Mouse (Mus musculus) kidney, postnatal 4 days (tissue): Measurements from ENCODE around the gene Eif3c.

Experiments used
- DNase-seq, 2 experiments: peaks; one replicate each; pipeline ENCODE4 v3.0.0; 2021; ENCODE audit warnings: mixed read lengths in 2 of 2

Gene Eif3c

DNA sequence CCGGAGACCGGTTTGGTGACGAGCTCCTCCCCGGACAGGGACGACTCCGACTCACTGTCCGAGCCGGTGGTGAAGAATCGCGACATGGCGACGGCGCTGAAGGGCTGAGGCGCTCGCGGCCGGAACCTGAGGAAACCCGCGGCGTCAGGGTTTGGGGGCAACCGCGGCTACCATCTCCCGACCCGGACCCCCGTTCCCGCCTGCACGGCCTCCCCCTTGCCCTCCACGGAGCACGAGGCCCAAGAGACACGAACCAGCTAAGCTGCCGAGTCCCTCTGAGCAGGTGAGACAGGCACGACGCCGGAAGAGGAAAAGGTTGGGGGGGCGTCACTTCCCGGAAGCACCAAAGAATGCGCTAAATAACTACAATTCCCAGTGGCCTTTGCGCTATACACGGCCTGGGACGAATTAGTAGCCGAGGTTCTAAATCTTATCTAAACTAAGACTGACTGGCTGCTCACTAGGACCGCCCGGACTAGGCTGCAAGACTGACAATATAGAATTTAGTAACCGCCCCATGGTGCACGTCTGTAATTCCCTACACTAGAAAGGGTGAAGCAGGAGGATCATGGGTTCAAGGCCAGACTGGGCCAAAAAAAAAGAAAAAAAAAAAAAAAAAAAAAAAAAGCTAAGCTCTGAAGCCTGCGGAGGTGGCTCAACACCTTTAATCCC lies at the start of gene Eif3c:
Eif3c (minus strand) TSS at position 318 of the 672 bp plus-strand sequence.
- peak; percentile 83 to 89 for DNase-seq

DNA sequence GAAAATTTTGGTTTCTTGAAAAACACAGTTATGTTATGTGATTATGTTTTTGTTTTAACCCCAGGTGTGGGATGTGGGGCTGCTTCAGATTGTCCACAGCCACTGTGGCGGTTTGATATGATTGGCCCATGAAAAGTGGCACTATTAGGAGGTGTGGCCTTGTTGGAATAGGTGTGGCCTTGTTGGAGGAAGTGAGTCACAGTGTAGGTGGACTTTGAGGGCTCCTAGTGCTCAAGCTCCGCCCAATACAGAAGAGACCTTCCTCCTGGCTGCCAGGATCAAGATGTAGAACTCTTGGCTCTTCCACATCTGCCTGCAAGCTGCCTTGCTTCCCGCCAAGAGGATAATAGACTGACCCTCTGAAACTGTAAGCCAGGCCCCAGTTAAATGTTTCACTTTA lies 46.5 kb upstream of the Eif3c start:
- DNase-seq: no peak

- DNase-seq: no peak
Measured at GRCm38 (mm10) chr7:126607796-126608195, 41.6 kb upstream of the Eif3c start.

- peak; percentile 18 to 33 for DNase-seq
Measured at GRCm38 (mm10) chr7:126607064-126607463, 40.9 kb upstream of the Eif3c start.

GRCm38 (mm10) chr7:126606611-126607010 lies 40.4 kb upstream of the Eif3c start:
- DNase-seq: no peak

- DNase-seq: no peak
Measured at GRCm38 (mm10) chr7:126602650-126603049, 36.4 kb upstream of the Eif3c start.

DNA sequence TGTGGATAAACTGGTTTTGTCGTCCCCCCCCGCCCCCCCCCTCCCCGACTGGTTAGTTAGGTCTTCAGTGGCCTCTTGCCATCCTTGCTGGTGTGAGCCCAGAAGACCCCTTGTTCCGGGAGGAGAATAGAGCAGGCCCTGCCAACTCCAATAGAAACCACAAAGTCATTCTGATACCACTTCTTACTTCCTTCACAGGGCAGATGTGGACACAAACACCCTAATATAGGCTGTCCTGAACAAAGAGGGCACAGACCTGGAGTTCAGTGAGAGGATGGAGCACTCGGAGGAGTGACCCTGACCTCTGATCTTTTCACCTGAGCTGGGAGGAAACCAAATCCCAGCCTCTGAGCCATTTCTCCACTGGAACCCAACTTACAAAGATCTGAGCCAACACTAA lies 35.7 kb upstream of the Eif3c start:
- no peak for DNase-seq

DNA sequence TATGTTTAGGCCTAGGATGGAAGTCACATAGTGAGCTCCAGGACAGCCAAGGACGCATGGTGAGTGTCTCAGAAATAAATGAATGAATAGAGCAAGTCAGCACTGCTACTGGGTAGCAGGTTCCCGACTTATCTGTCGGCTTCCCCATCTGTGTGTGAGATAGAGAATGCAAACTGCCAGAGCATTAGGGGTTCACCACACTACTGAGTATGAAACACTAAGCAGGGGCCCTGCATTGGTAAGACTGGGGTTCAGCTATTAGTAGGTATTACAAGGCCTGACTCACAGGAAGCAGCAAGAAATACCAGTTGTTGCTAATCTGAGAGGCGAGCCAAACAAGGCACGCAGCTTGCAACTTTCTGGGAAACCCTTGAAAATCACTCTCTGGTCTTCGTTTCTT lies 32.7 kb upstream of the Eif3c start:
- no peak for DNase-seq

DNA sequence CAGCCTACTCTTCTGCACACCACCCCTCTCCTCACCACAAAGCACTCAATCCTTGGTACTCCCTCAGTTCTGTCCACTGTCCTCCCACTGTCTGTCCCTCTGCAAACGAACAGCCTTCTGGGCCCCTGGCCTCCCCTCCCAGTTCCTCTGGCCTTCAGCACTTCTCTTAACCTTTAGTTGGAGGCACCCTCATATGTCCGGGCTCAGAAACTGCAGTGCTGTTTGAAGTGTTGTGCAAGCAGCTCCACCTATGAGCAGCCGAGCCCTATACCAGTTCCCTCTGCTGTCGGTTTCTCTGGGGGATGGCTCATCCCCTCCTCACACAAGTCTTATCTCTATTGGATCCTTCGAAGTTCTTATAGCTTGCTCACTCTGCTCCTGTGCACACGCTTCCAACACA lies 30.2 kb upstream of the Eif3c start:
- no peak for DNase-seq

GRCm38 (mm10) chr7:126595890-126596289 lies 29.7 kb upstream of the Eif3c start:
- DNase-seq: no peak

GRCm38 (mm10) chr7:126594862-126595561 lies 28.8 kb upstream of the Eif3c start, which contains the start of gene Il27:
TSS of gene Il27 (minus strand) at chr7:126594941.
- DNase-seq: no peak

DNA sequence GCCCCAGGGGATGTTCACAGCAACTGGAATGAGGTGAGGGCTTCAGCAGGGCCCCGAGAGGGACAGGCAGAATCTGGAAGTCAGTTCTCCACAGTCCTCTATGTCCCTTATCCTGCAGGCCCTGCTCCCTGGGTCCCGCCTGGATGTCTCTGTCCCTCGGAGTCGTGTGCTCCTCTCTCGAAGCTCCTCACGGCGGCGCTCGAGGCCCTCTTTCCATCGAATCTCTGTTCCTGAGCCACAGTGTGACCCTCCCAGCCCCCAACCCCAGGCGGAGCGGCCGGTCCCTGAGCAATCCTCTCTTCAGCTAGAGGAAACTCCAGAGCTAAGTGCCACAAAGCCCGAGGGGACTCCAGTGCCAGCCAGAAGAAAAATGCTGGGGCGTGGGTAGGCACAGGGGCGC lies 21.6 kb upstream of the Eif3c start:
- peak; percentile 85 to 90 for DNase-seq

- DNase-seq: peak; percentile 21 to 49
Measured at GRCm38 (mm10) chr7:126586839-126587238, 20.6 kb upstream of the Eif3c start.

- no peak for DNase-seq
Measured at GRCm38 (mm10) chr7:126585717-126586116, 19.5 kb upstream of the Eif3c start, which contains the start of gene Cln3. TSS of gene Cln3 (minus strand) at chr7:126585817.

- DNase-seq: no peak
Measured at GRCm38 (mm10) chr7:126584506-126584977, 18.3 kb upstream of the Eif3c start, which contains the start of gene Apobr. TSS of gene Apobr (plus strand) at chr7:126584942.

GRCm38 (mm10) chr7:126583761-126584160 lies 17.6 kb upstream of the Eif3c start:
- no peak for DNase-seq

GRCm38 (mm10) chr7:126583251-126583709 lies 17.1 kb upstream of the Eif3c start:
- peak; percentile 91 to 95 for DNase-seq

DNA sequence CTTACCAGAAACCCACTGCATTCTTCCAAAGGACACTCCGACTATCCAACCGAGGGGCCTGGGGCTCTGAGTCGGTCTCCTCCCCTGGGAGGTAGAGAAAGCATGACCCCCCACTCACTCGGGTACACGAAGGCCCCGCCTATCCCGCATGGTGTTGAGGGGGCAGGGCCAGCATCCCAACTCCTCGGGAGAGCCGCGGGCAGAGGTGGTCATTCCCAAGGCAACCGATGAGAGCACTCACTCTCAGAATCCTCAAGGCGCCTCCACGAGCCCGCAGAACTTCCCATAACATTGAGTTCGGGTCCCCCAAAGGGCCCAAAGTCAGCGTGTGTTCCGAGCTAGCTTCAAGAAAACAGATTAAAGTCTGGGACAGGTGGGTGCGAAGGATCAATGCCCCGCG lies 16.5 kb upstream of the Eif3c start:
- DNase-seq: peak; percentile 51 to 73

- DNase-seq: no peak
Measured at GRCm38 (mm10) chr7:126581661-126582060, 15.4 kb upstream of the Eif3c start.

- peak; percentile 74 to 79 for DNase-seq
Measured at GRCm38 (mm10) chr7:126579172-126579571, 13.0 kb upstream of the Eif3c start.

DNA sequence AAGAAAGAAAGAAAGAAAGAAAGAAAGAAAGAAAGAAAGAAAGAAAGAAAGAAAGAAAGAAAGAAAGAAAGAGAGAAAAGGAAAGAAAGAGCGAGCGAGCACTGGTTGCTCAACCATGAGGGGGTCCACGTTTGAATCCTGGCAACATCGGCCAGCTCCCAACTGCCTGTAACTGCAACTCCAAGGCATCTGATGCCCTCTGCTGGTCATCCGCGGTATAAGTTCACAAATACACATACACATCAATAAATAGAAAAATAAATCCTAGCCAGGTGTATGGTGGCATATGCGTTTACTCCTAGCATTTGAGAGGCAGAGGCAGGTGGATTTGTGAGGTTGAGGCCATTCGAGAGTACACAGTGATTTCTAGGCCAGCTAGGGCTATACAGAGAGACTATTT lies 10.7 kb upstream of the Eif3c start:
- peak; percentile 79 for DNase-seq

DNA sequence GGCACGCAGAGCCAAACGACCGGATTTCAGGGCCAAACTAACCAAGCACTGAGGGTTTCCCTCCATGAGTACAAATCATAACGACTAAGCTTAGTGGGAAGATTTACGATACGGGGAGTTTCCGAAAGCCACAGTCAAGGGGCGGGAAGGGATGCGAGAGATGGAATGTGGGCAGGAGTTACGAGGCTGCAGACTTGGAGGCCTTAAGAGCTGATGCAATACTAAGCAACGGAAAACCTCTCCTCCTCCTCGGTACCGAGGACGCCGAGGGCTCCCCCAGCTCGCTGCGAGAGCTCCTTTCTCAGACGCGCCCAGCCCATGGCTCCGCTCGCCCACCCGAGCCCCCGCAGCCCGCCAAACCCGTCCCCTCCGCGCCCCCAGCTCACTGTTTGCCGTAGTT lies 518 bp downstream of the Eif3c start:
- DNase-seq: peak in 1 of 2 experiments; percentile 64

DNA sequence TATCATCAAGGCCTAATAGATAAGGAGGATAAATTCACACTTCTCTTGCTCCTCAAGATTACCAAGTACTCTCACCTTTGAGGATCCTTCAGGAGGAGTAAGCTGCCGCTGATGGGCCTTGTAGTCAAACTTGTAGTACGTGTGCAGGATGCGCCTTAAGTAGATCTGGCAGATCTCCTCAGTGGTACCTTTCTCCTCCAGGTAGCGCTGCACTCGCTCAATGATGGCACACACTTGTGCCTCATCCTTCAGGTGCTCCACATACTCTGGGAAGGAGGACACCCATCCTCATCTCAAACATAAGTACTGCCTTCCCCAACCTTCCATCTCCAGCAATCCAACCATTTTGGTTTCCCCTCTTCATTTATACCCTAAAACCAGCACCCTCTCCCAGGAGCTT lies 9.6 kb downstream of the Eif3c start:
- DNase-seq: no peak

DNA sequence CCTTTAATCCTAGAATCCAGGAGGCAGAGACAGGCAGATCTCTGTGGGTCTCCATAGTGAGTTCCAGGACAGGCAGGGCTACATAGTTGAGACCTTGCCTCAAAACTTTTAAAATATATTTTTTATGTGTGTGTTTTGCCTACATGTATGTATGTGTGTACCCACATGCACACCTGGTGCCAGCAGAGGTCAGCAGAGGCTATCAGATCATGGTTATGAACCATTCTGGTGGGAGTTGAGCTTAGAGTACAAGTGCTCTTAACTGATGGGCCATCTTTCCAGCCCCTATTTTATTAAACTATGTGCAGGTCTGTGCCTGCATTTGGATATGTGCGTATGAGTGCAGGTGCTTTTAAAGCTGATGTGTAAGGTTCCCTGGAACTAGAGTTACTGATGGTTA lies 11.4 kb downstream of the Eif3c start:
- peak in 1 of 2 experiments; percentile 28 for DNase-seq
